Mouse (Mus musculus) cortical plate, adult 2 months (tissue): ENCODE data around the gene Atg13.

Source experiments
- CTCF ChIP-seq: fragments of 200-500 bp; IDR thresholded peaks from 2 replicates; pipeline ENCODE4 v1.5.1; 2011; ENCODE audit warnings: mild to moderate bottlenecking, control low read depth, low read length; ENCODE audit not compliant: insufficient read depth; ENCODE audit errors: extremely low read depth
- POLR2A ChIP-seq: fragments of 200-500 bp; IDR thresholded peaks from 2 replicates; pipeline ENCODE4 v1.6.1; 2011; ENCODE audit warnings: mild to moderate bottlenecking, low read length, control low read depth; ENCODE audit not compliant: insufficient read depth; ENCODE audit errors: extremely low read depth

- TF ChIP-seq CTCF (no peak), POLR2A (no peak)
These were observed 82.2 kb downstream of the Atg13 start for GRCm38 (mm10) chr2:91628171-91628570.
